Mouse (Mus musculus): Measurements from ENCODE around the gene Glod4. TPM values are rescaled to one million over a fixed set of nuclear protein-coding genes. Genes with fewer than 3 reads are reported as not detected.

Glod4 gene
- 121 and 123 TPM in 2 replicates for polyA plus RNA-seq (2015; fragmentation: Nextera tagmentation; extraction: Ambion mirVana)

- peak within 1 kb of the TSS; percentile 81 for H3K9ac ChIP-seq
- peaks cover 35% of the 10 kb centered on the region for H3K4me1 ChIP-seq
- no peaks in the 10 kb centered on the region for H3K9me3 ChIP-seq
- H3K4me2 ChIP-seq: peak within 1 kb of the TSS; percentile 74
- H3K27ac ChIP-seq: peak within 1 kb of the TSS; percentile 81
- ATAC-seq (replicated peaks): peak; percentile 92
- no peaks in the 10 kb centered on the region; the same call in 1 of the 2 replicates for H3K36me3 ChIP-seq (replicated peaks)
- no peaks in the 10 kb centered on the region for H3K27me3 ChIP-seq (replicated peaks)
- peak within 1 kb of the TSS; percentile 75 for H3K4me3 ChIP-seq
- WGBS: under 1% methylated on average over 61 of the region's 61 CpGs
Observed at GRCm38 (mm10) chr11:76242901-76243810, at the start of gene Glod4, which contains the start of gene Mrm3. Gene Glod4, minus strand, starts transcription at chr11:76243725. Gene Mrm3, plus strand, starts transcription at chr11:76243715.

DNA sequence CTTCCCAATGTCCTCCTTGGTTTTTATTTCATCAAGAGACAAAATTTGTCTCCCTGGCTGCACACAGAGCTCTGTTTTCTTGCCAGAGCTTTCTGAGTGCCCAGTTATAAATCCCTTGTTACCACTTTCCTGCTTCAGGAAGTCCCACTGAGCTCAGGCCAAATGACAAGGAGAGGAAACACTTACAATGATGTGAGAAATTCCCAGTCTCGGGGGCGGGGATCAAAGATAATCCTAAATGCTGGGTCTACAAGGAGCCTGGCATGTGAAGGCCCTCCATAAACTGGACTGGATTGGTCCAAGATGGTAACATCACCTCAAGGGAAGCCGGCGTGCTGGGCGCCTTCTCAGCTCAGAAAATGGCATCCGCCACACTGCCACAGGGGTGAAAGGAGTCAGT lies 49.3 kb upstream of the Glod4 start:
- no peaks in the 10 kb centered on the region for H3K36me3 ChIP-seq (replicated peaks)
- H3K4me1 ChIP-seq: peaks cover 27% of the 10 kb centered on the region; the same call in 1 of the 2 replicates
- no peak overlapping the region for H3K4me2 ChIP-seq
- H3K27ac ChIP-seq: peak overlapping the region; percentile 23
- 59% methylated on average over 6 of the region's 6 CpGs for WGBS
- no peaks in the 10 kb centered on the region for H3K9me3 ChIP-seq
- ATAC-seq (replicated peaks): no peak
- no peaks in the 10 kb centered on the region for H3K27me3 ChIP-seq (replicated peaks)
- no peak overlapping the region for H3K4me3 ChIP-seq
- no peak overlapping the region for H3K9ac ChIP-seq

GRCm38 (mm10) chr11:76292398-76292797 lies 48.9 kb upstream of the Glod4 start:
- WGBS: 87% methylated on average over 15 of the region's 15 CpGs

DNA sequence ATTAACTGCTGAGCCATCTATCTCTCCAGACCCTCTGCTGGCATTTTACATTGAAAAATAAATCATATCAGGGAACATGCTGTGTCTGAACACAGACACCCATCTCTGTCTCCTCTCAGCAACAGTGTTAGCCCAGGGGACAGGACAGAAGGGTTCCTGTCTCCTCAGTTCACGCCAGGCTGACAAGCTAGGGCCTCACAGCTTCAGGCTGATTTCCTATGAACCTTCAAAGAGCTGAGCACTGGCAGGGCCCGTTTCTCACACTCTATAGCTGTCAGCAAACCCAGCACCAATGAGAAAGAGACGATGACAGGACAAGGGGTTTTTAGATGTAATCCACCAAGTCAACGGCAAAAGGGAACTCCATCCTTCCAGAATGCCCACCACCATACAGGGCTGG lies 48.4 kb upstream of the Glod4 start:
- Histone ChIP-seq H3K4me1 (peaks cover 34% of the 10 kb centered on the region; the same call in 1 of the 2 replicates), H3K4me2 (no peak overlapping the region), H3K9ac (no peak overlapping the region), H3K9me3 (no peaks in the 10 kb centered on the region), H3K36me3 (replicated peaks) (no peaks in the 10 kb centered on the region), H3K27me3 (replicated peaks) (no peaks in the 10 kb centered on the region), H3K4me3 (no peak overlapping the region), H3K27ac (0 out of 2 replicates have a peak overlapping the region, but pooled peaks have one; percentile 23)
- no peak for ATAC-seq (replicated peaks)
- WGBS: 79% methylated on average over 4 of the region's 4 CpGs

More at GRCm38 (mm10) chr11:76292398-76292797, 48.9 kb upstream of the Glod4 start:
- Histone ChIP-seq H3K27me3 (replicated peaks) (no peaks in the 10 kb centered on the region), H3K4me1 (peaks cover 30% of the 10 kb centered on the region; the same call in 1 of the 2 replicates), H3K4me3 (no peak overlapping the region), H3K27ac (peak overlapping the region; percentile 23; the same call in 1 of the 2 replicates), H3K4me2 (no peak overlapping the region), H3K9ac (no peak overlapping the region), H3K9me3 (no peaks in the 10 kb centered on the region), H3K36me3 (replicated peaks) (no peaks in the 10 kb centered on the region)
- no peak for ATAC-seq (replicated peaks)

DNA sequence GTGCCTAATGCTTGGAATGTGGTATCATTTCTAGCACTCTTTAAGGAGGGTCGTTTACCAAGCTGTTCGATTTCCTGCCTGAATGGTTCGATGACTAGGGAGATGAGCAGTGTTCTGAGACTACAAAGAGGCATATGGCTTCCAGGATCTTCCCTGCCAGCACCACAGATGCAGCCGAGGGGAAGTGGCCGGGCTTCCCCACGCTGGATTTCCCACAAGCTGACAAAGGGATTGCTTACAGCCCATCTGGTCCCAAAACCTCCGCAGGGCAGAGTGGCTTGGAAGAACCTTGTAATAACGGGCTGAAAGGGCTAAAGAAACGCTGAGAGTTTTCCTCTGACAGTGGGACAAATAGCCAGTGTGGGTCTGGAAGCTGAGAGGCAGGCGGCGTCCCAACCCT lies 46.8 kb upstream of the Glod4 start:
- 0 out of 2 replicates have a peak, but pooled peaks have one; percentile 58 for ATAC-seq (replicated peaks)
- H3K27ac ChIP-seq: peak overlapping the region; percentile 70
- no peaks in the 10 kb centered on the region for H3K9me3 ChIP-seq
- no peaks in the 10 kb centered on the region for H3K27me3 ChIP-seq (replicated peaks)
- 15% methylated on average over 11 of the region's 11 CpGs for WGBS
- H3K36me3 ChIP-seq (replicated peaks): no peaks in the 10 kb centered on the region
- no peak overlapping the region for H3K4me3 ChIP-seq
- H3K4me1 ChIP-seq: peaks cover 33% of the 10 kb centered on the region; the same call in 1 of the 2 replicates
- H3K9ac ChIP-seq: no peak overlapping the region
- no peak overlapping the region for H3K4me2 ChIP-seq

DNA sequence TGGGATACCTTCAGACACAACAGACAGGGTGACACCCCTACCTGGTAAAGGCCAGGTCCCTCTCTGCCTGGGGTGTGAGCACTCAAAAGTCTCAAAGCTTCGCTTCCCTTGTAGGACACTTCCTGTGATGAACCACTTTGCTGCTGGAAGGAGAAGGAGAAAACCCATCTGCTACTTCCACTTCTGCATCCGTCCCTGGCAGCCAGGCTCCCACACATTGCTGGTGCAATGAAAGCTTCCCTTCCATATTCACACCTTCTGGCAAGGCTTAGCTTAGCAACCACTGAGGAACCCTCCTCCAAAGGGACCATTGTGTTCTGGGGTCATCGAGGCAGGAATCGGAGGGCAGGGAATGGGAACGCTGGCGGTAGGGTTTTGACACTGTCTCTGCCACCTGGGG lies 45.1 kb upstream of the Glod4 start:
- Histone ChIP-seq H3K4me3 (no peak overlapping the region), H3K9me3 (no peaks in the 10 kb centered on the region), H3K4me1 (peaks cover 28% of the 10 kb centered on the region; the same call in 1 of the 2 replicates), H3K4me2 (no peak overlapping the region), H3K9ac (no peak overlapping the region), H3K27me3 (replicated peaks) (no peaks in the 10 kb centered on the region), H3K27ac (no peak overlapping the region), H3K36me3 (replicated peaks) (no peaks in the 10 kb centered on the region)
- no peak for ATAC-seq (replicated peaks)
- WGBS: 83% methylated on average over 6 of the region's 6 CpGs

DNA sequence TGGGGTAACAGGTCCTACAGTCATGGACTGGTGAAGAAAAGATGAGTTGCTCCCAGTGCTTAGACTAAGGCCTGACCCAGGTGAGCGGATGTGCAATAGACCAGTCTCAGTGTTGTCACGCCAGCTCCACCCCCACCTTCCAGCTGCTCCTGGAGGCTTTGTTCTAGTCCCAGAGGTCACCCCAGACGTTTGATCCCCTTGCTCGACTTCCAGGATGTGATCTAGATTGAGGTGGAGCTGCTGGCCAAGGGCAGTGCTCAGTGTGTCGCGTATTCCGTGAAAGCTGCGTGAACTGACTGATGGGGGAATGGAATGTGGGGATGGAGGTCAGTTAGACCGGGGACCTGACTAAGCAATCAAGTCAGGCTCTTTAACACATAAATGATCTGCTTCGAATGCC lies 43.8 kb upstream of the Glod4 start:
- no peaks in the 10 kb centered on the region for H3K9me3 ChIP-seq
- H3K4me2 ChIP-seq: no peak overlapping the region
- 45% methylated on average over 10 of the region's 10 CpGs for WGBS
- H3K27me3 ChIP-seq (replicated peaks): no peaks in the 10 kb centered on the region
- H3K27ac ChIP-seq: no peak overlapping the region
- H3K9ac ChIP-seq: no peak overlapping the region
- no peaks in the 10 kb centered on the region for H3K36me3 ChIP-seq (replicated peaks)
- no peak overlapping the region for H3K4me3 ChIP-seq
- H3K4me1 ChIP-seq: peaks cover 19% of the 10 kb centered on the region; the same call in 1 of the 2 replicates
- ATAC-seq (replicated peaks): no peak

DNA sequence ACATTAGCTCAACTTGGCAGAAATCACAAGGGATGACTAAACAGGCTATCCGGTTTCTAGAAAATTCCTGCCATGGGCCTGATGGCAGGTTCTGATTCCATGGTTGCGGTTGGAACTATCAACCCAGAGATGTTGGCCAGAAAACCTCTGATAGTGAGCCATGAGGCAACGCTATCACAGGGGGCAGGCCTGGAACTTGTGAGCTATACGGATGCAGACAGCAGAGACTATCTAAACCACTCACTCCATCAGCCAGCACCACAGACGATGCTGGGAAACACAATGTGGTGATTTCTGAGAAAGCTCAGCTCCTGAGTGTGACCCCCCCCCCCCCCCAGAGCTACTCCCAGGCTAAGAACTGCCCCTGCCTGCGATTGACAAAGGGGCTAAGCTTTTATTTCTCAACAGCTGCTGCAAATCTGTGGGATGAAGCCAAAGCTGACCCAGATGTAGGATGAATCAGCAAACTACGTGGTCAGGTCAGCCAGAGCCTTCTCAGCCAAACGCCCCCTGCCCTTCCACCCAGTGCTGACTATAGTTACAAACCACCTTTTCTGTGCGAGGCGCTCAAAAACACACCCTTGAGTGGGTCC lies 43.1 kb upstream of the Glod4 start:
- WGBS: 59% methylated on average over 10 of the region's 10 CpGs
- H3K4me2 ChIP-seq: no peak overlapping the region
- no peak for ATAC-seq (replicated peaks)

GRCm38 (mm10) chr11:76285431-76286075 lies 42.0 kb upstream of the Glod4 start:
- no peaks in the 10 kb centered on the region for H3K9me3 ChIP-seq
- H3K4me2 ChIP-seq: no peak overlapping the region
- H3K4me1 ChIP-seq: peaks cover 18% of the 10 kb centered on the region; the same call in 1 of the 2 replicates
- no peak for ATAC-seq (replicated peaks)
- no peak overlapping the region for H3K27ac ChIP-seq
- no peak overlapping the region for H3K4me3 ChIP-seq
- WGBS: 68% methylated on average over 7 of the region's 7 CpGs
- H3K27me3 ChIP-seq (replicated peaks): no peaks in the 10 kb centered on the region
- H3K36me3 ChIP-seq (replicated peaks): no peaks in the 10 kb centered on the region
- no peak overlapping the region for H3K9ac ChIP-seq

More for the DNA sequence above, 43.1 kb upstream of the Glod4 start:
- Histone ChIP-seq H3K27me3 (replicated peaks) (no peaks in the 10 kb centered on the region), H3K36me3 (replicated peaks) (no peaks in the 10 kb centered on the region), H3K4me1 (peaks cover 19% of the 10 kb centered on the region; the same call in 1 of the 2 replicates), H3K9ac (no peak overlapping the region), H3K9me3 (no peaks in the 10 kb centered on the region), H3K4me3 (no peak overlapping the region), H3K27ac (no peak overlapping the region)

DNA sequence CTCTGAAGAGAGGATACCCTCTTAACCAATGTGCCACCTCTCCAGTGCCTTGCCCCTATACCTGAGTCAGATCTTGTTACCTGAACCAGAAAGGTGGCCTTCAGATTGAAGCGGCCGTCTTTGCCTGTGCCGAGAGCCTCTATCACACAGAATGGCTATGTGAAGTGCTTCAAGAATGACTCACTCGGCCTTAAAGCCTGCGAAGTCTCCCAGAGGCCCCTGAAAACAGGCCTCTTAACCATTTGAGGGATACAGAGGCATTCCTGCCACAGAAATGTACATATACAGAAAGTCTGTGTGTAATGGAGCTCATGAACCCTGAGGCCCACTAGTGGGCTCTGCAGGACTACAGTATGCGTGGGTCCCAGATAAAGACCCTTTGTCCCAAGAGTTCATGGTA lies 40.3 kb upstream of the Glod4 start:
- no peak overlapping the region for H3K27ac ChIP-seq
- WGBS: 94% methylated on average over 6 of the region's 6 CpGs
- no peak overlapping the region for H3K9ac ChIP-seq
- peaks cover 12% of the 10 kb centered on the region for H3K4me1 ChIP-seq
- no peak for ATAC-seq (replicated peaks)
- H3K36me3 ChIP-seq (replicated peaks): no peaks in the 10 kb centered on the region
- no peaks in the 10 kb centered on the region for H3K9me3 ChIP-seq
- no peak overlapping the region for H3K4me3 ChIP-seq
- no peaks in the 10 kb centered on the region for H3K27me3 ChIP-seq (replicated peaks)
- no peak overlapping the region for H3K4me2 ChIP-seq

- no peak overlapping the region for H3K4me2 ChIP-seq
- no peaks in the 10 kb centered on the region for H3K9me3 ChIP-seq
- H3K36me3 ChIP-seq (replicated peaks): no peaks in the 10 kb centered on the region
- 75% methylated on average over 2 of the region's 2 CpGs for WGBS
- no peak overlapping the region for H3K27ac ChIP-seq
- no peak overlapping the region for H3K9ac ChIP-seq
- no peaks in the 10 kb centered on the region for H3K27me3 ChIP-seq (replicated peaks)
- H3K4me1 ChIP-seq: peaks cover 7% of the 10 kb centered on the region
- no peak for ATAC-seq (replicated peaks)
- H3K4me3 ChIP-seq: no peak overlapping the region
Observed at GRCm38 (mm10) chr11:76279971-76280370, 36.4 kb upstream of the Glod4 start.
